Mouse (Mus musculus) MEL (cell line): ENCODE measurements at regions not wholly inside any gene's neighbourhood (a gene's known extent, or its start where the extent isn't known, plus 50 kb on each side); places are given as distances from the start of the nearest gene placed in this dataset.

Experiments used
- DNase-seq: peaks from one replicate; pipeline ENCODE4 v3.0.0; 2011; ENCODE audit warnings: low read depth, low spot score
- H3K27ac ChIP-seq: 2 replicates; pipeline ENCODE4 v1.5.1; 2012; ENCODE audit warnings: low read depth, mild to moderate bottlenecking, control low read depth, low read length, moderate library complexity; ENCODE audit not compliant: control insufficient read depth
- H3K27me3 ChIP-seq, 2 experiments: fragments of 150-350 bp in 1 of 2; sonication (generic) in 1 of 2; 2 replicates each; pipeline ENCODE4 v1.6.1; 2012; ENCODE audit warnings: low read length in 2 of 2, mild to moderate bottlenecking in 2 of 2, improper control_type of control experiment in 1 of 2, moderate library complexity in 1 of 2; ENCODE audit not compliant: insufficient read depth in 2 of 2, control insufficient read depth in 1 of 2
- H3K36me3 ChIP-seq, 2 experiments: 2 replicates each; pipeline ENCODE4 v1.6.1; 2012 to 2014; ENCODE audit warnings: low read length in 2 of 2, improper control_type of control experiment in 1 of 2, inconsistent platforms in 1 of 2, mild to moderate bottlenecking in 1 of 2; ENCODE audit not compliant: insufficient read depth in 2 of 2, control insufficient read depth in 1 of 2
- H3K4me1 ChIP-seq, 2 experiments: fragments of 150-350 bp in 1 of 2; sonication (generic) in 1 of 2; 2 replicates each; pipeline ENCODE4 v1.6.1; 2012; ENCODE audit warnings: low read length in 2 of 2, improper control_type of control experiment in 1 of 2, mild to moderate bottlenecking in 1 of 2; ENCODE audit not compliant: insufficient read depth in 2 of 2, control insufficient read depth in 1 of 2
- H3K4me3 ChIP-seq, 2 experiments: fragments of 150-350 bp in 1 of 2; sonication (generic) in 1 of 2; 2 replicates each; pipeline ENCODE4 v1.5.1; 2012; ENCODE audit warnings: low read depth in 2 of 2, low read length in 2 of 2, mild to moderate bottlenecking in 2 of 2, moderate library complexity in 2 of 2, control low read depth in 1 of 2, improper control_type of control experiment in 1 of 2; ENCODE audit not compliant: control insufficient read depth in 1 of 2, insufficient read depth in 1 of 2
- H3K79me2 ChIP-seq: 2 replicates; pipeline ENCODE4 v1.6.1; 2012; ENCODE audit warnings: mild to moderate bottlenecking, low read length, moderate library complexity; ENCODE audit not compliant: control insufficient read depth, poor library complexity, insufficient read depth
- H3K9ac ChIP-seq: 2 replicates; pipeline ENCODE4 v1.6.1; 2012; ENCODE audit warnings: low read depth, mild to moderate bottlenecking, control low read depth, low read length, moderate library complexity; ENCODE audit not compliant: control insufficient read depth, poor library complexity, severe bottlenecking
- H3K9me3 ChIP-seq: fragments of 150-350 bp; sonication (generic); replicated peaks from 2 replicates; pipeline ENCODE4 v1.6.1; 2012; ENCODE audit warnings: mild to moderate bottlenecking, low read length, improper control_type of control experiment, moderate library complexity; ENCODE audit not compliant: insufficient read depth
- CHD2 ChIP-seq: IDR thresholded peaks from 2 replicates; pipeline ENCODE4 v1.6.1; 2011; ENCODE audit warnings: low read length, improper control_type of control experiment
- CTCF ChIP-seq, 3 experiments: IDR thresholded peaks in 2 of 3; conservative IDR thresholded peaks in 1 of 3; 2 replicates each; pipeline ENCODE4 v1.5.1; 2011 to 2012; ENCODE audit warnings: low read length in 3 of 3, low read depth in 2 of 3, mild to moderate bottlenecking in 2 of 3, improper control_type of control experiment in 1 of 3, inconsistent platforms in 1 of 3, mixed read lengths in 1 of 3, moderate library complexity in 1 of 3; ENCODE audit not compliant: control insufficient read depth in 1 of 3, insufficient read depth in 1 of 3, poor library complexity in 1 of 3, severe bottlenecking in 1 of 3
- ELF1 ChIP-seq: IDR thresholded peaks from 2 replicates; pipeline ENCODE4 v1.6.1; 2014; ENCODE audit warnings: low read depth, mild to moderate bottlenecking, inconsistent platforms, low read length, improper control_type of control experiment, moderate library complexity
- EP300 ChIP-seq, 2 experiments: IDR thresholded peaks; 2 replicates each; pipeline ENCODE4 v1.6.1; 2011; ENCODE audit warnings: improper control_type of control experiment in 2 of 2, low read length in 2 of 2, low read depth in 1 of 2, mild to moderate bottlenecking in 1 of 2
- GATA1 ChIP-seq: IDR thresholded peaks from 2 replicates; pipeline ENCODE4 v1.6.1; 2011; ENCODE audit warnings: low read depth, low read length, improper control_type of control experiment
- JUND ChIP-seq: IDR thresholded peaks from 2 replicates; pipeline ENCODE4 v1.6.1; 2011; ENCODE audit warnings: low read depth, mild to moderate bottlenecking, improper control_type of control experiment, low read length
- MAFK ChIP-seq: IDR thresholded peaks from 2 replicates; pipeline ENCODE4 v1.6.1; 2011; ENCODE audit warnings: low read depth, mild to moderate bottlenecking, low read length, improper control_type of control experiment, borderline replicate concordance
- MAX ChIP-seq: IDR thresholded peaks from 2 replicates; pipeline ENCODE4 v1.6.1; 2011; ENCODE audit warnings: low read length, improper control_type of control experiment
- MAZ ChIP-seq: IDR thresholded peaks from 2 replicates; pipeline ENCODE4 v1.6.1; 2012; ENCODE audit warnings: low read depth, mild to moderate bottlenecking, inconsistent platforms, low read length, improper control_type of control experiment
- MEF2A ChIP-seq: IDR thresholded peaks from 2 replicates; pipeline ENCODE4 v1.6.1; 2014; ENCODE audit warnings: low read depth, mild to moderate bottlenecking, inconsistent platforms, low read length, improper control_type of control experiment; ENCODE audit not compliant: poor library complexity, insufficient replicate concordance, severe bottlenecking; ENCODE audit errors: extremely low read depth
- MYC ChIP-seq: IDR thresholded peaks from 2 replicates; pipeline ENCODE4 v1.6.1; 2011; ENCODE audit warnings: low read depth, mild to moderate bottlenecking, low read length, improper control_type of control experiment, moderate library complexity
- RCOR1 ChIP-seq: IDR thresholded peaks from 2 replicates; pipeline ENCODE4 v1.6.1; 2012; ENCODE audit warnings: low read depth, mild to moderate bottlenecking, inconsistent platforms, low read length, improper control_type of control experiment
- SMC3 ChIP-seq: IDR thresholded peaks from 2 replicates; pipeline ENCODE4 v1.6.1; 2011; ENCODE audit warnings: low read depth, low read length, improper control_type of control experiment
- TAL1 ChIP-seq: IDR thresholded peaks from 2 replicates; pipeline ENCODE4 v1.6.1; 2012; ENCODE audit warnings: mild to moderate bottlenecking, inconsistent platforms, low read length, moderate library complexity, mixed read lengths
- TBP ChIP-seq: IDR thresholded peaks from 2 replicates; pipeline ENCODE4 v1.8.0; 2011; ENCODE audit warnings: low read depth, low read length, improper control_type of control experiment
- TCF12 ChIP-seq: IDR thresholded peaks from 2 replicates; pipeline ENCODE4 v1.6.1; 2014; ENCODE audit warnings: low read depth, mild to moderate bottlenecking, inconsistent platforms, low read length, improper control_type of control experiment, moderate library complexity
- UBTF ChIP-seq: IDR thresholded peaks from 2 replicates; pipeline ENCODE4 v1.6.1; 2012; ENCODE audit warnings: low read depth, mild to moderate bottlenecking, inconsistent platforms, low read length, improper control_type of control experiment, moderate library complexity, borderline replicate concordance; ENCODE audit not compliant: insufficient read depth
- USF1 ChIP-seq: IDR thresholded peaks from 2 replicates; pipeline ENCODE4 v1.6.1; 2014; ENCODE audit warnings: low read depth, mild to moderate bottlenecking, inconsistent platforms, low read length, improper control_type of control experiment, moderate library complexity
- ZKSCAN1 ChIP-seq: IDR thresholded peaks from 2 replicates; pipeline ENCODE4 v1.6.1; 2012; ENCODE audit warnings: low read depth, mild to moderate bottlenecking, inconsistent platforms, low read length, improper control_type of control experiment, moderate library complexity

- no peak overlapping the region for H3K9ac ChIP-seq
- no peaks in the 10 kb centered on the region for H3K79me2 ChIP-seq
- no peaks in the 10 kb centered on the region for H3K36me3 ChIP-seq
- H3K27ac ChIP-seq, result no peak overlapping the region
- H3K4me3 ChIP-seq, result no peak overlapping the region
- H3K27me3 ChIP-seq, result no peaks in the 10 kb centered on the region
- no peak for DNase-seq
- H3K9me3 ChIP-seq, result no peaks in the 10 kb centered on the region
- no peaks in the 10 kb centered on the region for H3K4me1 ChIP-seq
- TF ChIP-seq RCOR1 (no peak), SMC3 (no peak), TBP (no peak), CHD2 (no peak), TAL1 (no peak), UBTF (no peak), MYC (no peak), TCF12 (no peak), ZKSCAN1 (no peak), GATA1 (no peak), MAZ (no peak), MEF2A (no peak), ELF1 (no peak), CTCF (IDR thresholded peaks at IDR 0.05 in 2 of 3, conservative IDR thresholded peaks at IDR 0.05 in 1 of 3; ENCODE audit: control insufficient read depth in 1 of 3, insufficient read depth in 1 of 3, low read depth in 2 of 3, low read length in 3 of 3, poor library complexity in 1 of 3, severe bottlenecking in 1 of 3) (no peak), JUND (no peak), MAFK (no peak), MAX (no peak)
Observed at GRCm38 (mm10) chr4:131126901-131127300, 182.7 kb downstream of the Matn1 start.

- H3K27me3 ChIP-seq, result no peaks in the 10 kb centered on the region
- H3K9me3 ChIP-seq, result no peaks in the 10 kb centered on the region
- TF ChIP-seq USF1 (no peak), EP300 (IDR thresholded peaks at IDR 0.05; ENCODE audit: low read depth in 1 of 2, low read length in 2 of 2) (no peak), SMC3 (no peak), MAZ (no peak), UBTF (no peak)
- no peak overlapping the region for H3K4me3 ChIP-seq
- H3K36me3 ChIP-seq, result no peaks in the 10 kb centered on the region
- H3K79me2 ChIP-seq, result no peaks in the 10 kb centered on the region
- H3K4me1 ChIP-seq, result no peaks in the 10 kb centered on the region
- DNase-seq, result no peak
- H3K9ac ChIP-seq, result no peak overlapping the region
- H3K27ac ChIP-seq, result no peak overlapping the region
Observed at GRCm38 (mm10) chr4:131128646-131129045, 184.5 kb downstream of the Matn1 start.
